In genomic region chr1:78724458-78725190, GRCm38 (mm10) we compare ENCODE assay signal across 8 mouse cellular contexts.
A peak's percentile ranks its signal among the peaks of the same experiment; 100 is the strongest.
DNase-seq lines count a peak whose midpoint lies in the region; ATAC-seq and TF ChIP-seq lines count a peak whose summit lies in the region.

No protein-coding gene starts in this region.

- H3K4me1 ChIP-seq in embryonic facial prominence, embryonic 14.5 days (ENCODE audit: control insufficient read depth, insufficient read depth, low read length): peaks cover 3% of the 10 kb centered on the region; the same call in 1 of the 2 replicates
- no peaks in the 10 kb centered on the region; the same call in 1 of the 2 replicates for H3K4me1 ChIP-seq in heart, postnatal 0 days (ENCODE audit: control insufficient read depth, insufficient read depth)
- peaks cover 15% of the 10 kb centered on the region for H3K4me1 ChIP-seq in neural tube, embryonic 15.5 days

- peak; percentile 95 for TF ChIP-seq CTCF in heart, postnatal 0 days (IDR thresholded peaks at IDR 0.05; ENCODE audit: low read depth)

- ATAC-seq in embryonic facial prominence, embryonic 14.5 days (ENCODE audit: low read depth): peak; percentile 79
- ATAC-seq in heart, postnatal 0 days (ENCODE audit: insufficient read depth, low read depth): peak; percentile 55
- peak; percentile 93 for ATAC-seq in neural tube, embryonic 15.5 days (ENCODE audit: low FRiP score)

- 16% methylated on average over 17 of the region's 17 CpGs for WGBS in embryonic facial prominence, embryonic 14.5 days
- WGBS in heart, postnatal 0 days: 14% methylated on average over 17 of the region's 17 CpGs
- 14% methylated on average over 17 of the region's 17 CpGs for WGBS in neural tube, embryonic 15.5 days

- H3K9me3 ChIP-seq in embryonic facial prominence, embryonic 14.5 days (ENCODE audit: control insufficient read depth, low read length): no peaks in the 10 kb centered on the region
- H3K9me3 ChIP-seq in heart, postnatal 0 days (replicated peaks; ENCODE audit: control insufficient read depth, low read length): no peaks in the 10 kb centered on the region
- no peaks in the 10 kb centered on the region for H3K9me3 ChIP-seq in neural tube, embryonic 15.5 days (replicated peaks)

- peak; percentile 89 for DNase-seq in CD4-positive, CD25-positive, alpha-beta regulatory T cell, adult 2 months (ENCODE audit: low read depth, low spot score)
- peak; percentile 50 to 56 for DNase-seq in adrenal gland, postnatal 4 days (ENCODE audit: low spot score in 2 of 2)
- peak; percentile 85 for DNase-seq in embryonic facial prominence, embryonic 14.5 days (ENCODE audit: low spot score)
- DNase-seq in heart, postnatal 0 days (ENCODE audit: low spot score): peak; percentile 81
- DNase-seq in kidney, postnatal 25 days: peak; percentile 71 to 80
- peak; percentile 68 to 71 for DNase-seq in lung, adult 18-20 months
- DNase-seq in testis, postnatal 14 days (ENCODE audit: low spot score): peak; percentile 68

- no peak overlapping the region for H3K27ac ChIP-seq in embryonic facial prominence, embryonic 14.5 days (replicated peaks; ENCODE audit: low read depth, low read length)
- H3K27ac ChIP-seq in heart, postnatal 0 days (ENCODE audit: low read depth): no peak overlapping the region
- peak overlapping the region; percentile 56 for H3K27ac ChIP-seq in neural tube, embryonic 15.5 days (replicated peaks)

- no peak for TF ChIP-seq EP300 in heart, postnatal 0 days (IDR thresholded peaks at IDR 0.05; ENCODE audit: low read depth)

- H3K4me2 ChIP-seq in embryonic facial prominence, embryonic 14.5 days (ENCODE audit: low read depth, low read length): no peak overlapping the region
- no peak overlapping the region for H3K4me2 ChIP-seq in heart, postnatal 0 days (ENCODE audit: low read depth, low read length)
- H3K4me2 ChIP-seq in neural tube, embryonic 15.5 days: peak overlapping the region; percentile 32

- no peak overlapping the region for H3K9ac ChIP-seq in embryonic facial prominence, embryonic 14.5 days (ENCODE audit: low read depth, low read length)
- H3K9ac ChIP-seq in heart, postnatal 0 days (replicated peaks; ENCODE audit: low read depth, low read length): no peak overlapping the region
- no peak overlapping the region for H3K9ac ChIP-seq in neural tube, embryonic 15.5 days (replicated peaks)

- no peaks in the 10 kb centered on the region for H3K36me3 ChIP-seq in embryonic facial prominence, embryonic 14.5 days (ENCODE audit: control insufficient read depth, insufficient read depth, low read length)
- H3K36me3 ChIP-seq in heart, postnatal 0 days (replicated peaks; ENCODE audit: control insufficient read depth, insufficient read depth, low read length): no peaks in the 10 kb centered on the region
- no peaks in the 10 kb centered on the region for H3K36me3 ChIP-seq in neural tube, embryonic 15.5 days

- H3K4me3 ChIP-seq in embryonic facial prominence, embryonic 14.5 days (ENCODE audit: low read depth, low read length): no peak overlapping the region
- no peak overlapping the region for H3K4me3 ChIP-seq in heart, postnatal 0 days (ENCODE audit: low read depth, low read length)
- no peak overlapping the region for H3K4me3 ChIP-seq in neural tube, embryonic 15.5 days (replicated peaks)

- H3K27me3 ChIP-seq in embryonic facial prominence, embryonic 14.5 days (replicated peaks; ENCODE audit: control insufficient read depth, insufficient read depth, low read length): no peaks in the 10 kb centered on the region
- H3K27me3 ChIP-seq in heart, postnatal 0 days (ENCODE audit: control insufficient read depth, insufficient read depth, low read length): no peaks in the 10 kb centered on the region
- no peaks in the 10 kb centered on the region for H3K27me3 ChIP-seq in neural tube, embryonic 15.5 days (replicated peaks)
